Mouse (Mus musculus): ENCODE results near the gene Tesk1. TPM values are rescaled to one million over a fixed set of nuclear protein-coding genes. Genes with fewer than 3 reads are reported as not detected.

Tesk1 gene
- polyA plus RNA-seq, 1 experiment from 2014 or later = 20.9 TPM

GRCm38 (mm10) chr4:43416071-43416490, 25.7 kb upstream of the Tesk1 start:
- no peaks in the 10 kb centered on the region for H3K4me1 ChIP-seq (ENCODE audit: control insufficient read depth, insufficient read depth, low read length)
- H3K4me3 ChIP-seq (replicated peaks; ENCODE audit: low read depth, low read length) = no peak overlapping the region
- H3K27me3 ChIP-seq (ENCODE audit: control insufficient read depth, insufficient read depth, low read length) = no peaks in the 10 kb centered on the region
- 95% methylated on average over 22 of the region's 22 CpGs for WGBS
- H3K27ac ChIP-seq (replicated peaks; ENCODE audit: low read depth, low read length) = no peak overlapping the region
- H3K4me2 ChIP-seq (ENCODE audit: low read length) = no peak overlapping the region
- H3K9ac ChIP-seq (replicated peaks; ENCODE audit: low read length) = no peak overlapping the region
- H3K36me3 ChIP-seq (ENCODE audit: control insufficient read depth, insufficient read depth, low read length) = peaks cover 60% of the 10 kb centered on the region
- no peaks in the 10 kb centered on the region for H3K9me3 ChIP-seq (ENCODE audit: control insufficient read depth, low read length)
- DNase-seq = no peak
- ATAC-seq (ENCODE audit: low FRiP score, low TSS enrichment) = no peak

- H3K36me3 ChIP-seq (ENCODE audit: control insufficient read depth, insufficient read depth, low read length) = peaks cover 74% of the 10 kb centered on the region
- no peak overlapping the region for H3K4me2 ChIP-seq (ENCODE audit: low read length)
- ATAC-seq (ENCODE audit: low FRiP score, low TSS enrichment) = no peak
- no peaks in the 10 kb centered on the region for H3K27me3 ChIP-seq (ENCODE audit: control insufficient read depth, insufficient read depth, low read length)
- WGBS = 72% methylated on average over 16 of the region's 16 CpGs
- H3K9me3 ChIP-seq (ENCODE audit: control insufficient read depth, low read length) = no peaks in the 10 kb centered on the region
- no peak for DNase-seq
- H3K27ac ChIP-seq (replicated peaks; ENCODE audit: low read depth, low read length) = no peak overlapping the region
- H3K4me3 ChIP-seq (replicated peaks; ENCODE audit: low read depth, low read length) = no peak overlapping the region
- H3K9ac ChIP-seq (replicated peaks; ENCODE audit: low read length) = no peak overlapping the region
- no peaks in the 10 kb centered on the region for H3K4me1 ChIP-seq (ENCODE audit: control insufficient read depth, insufficient read depth, low read length)
Measured at GRCm38 (mm10) chr4:43417269-43418062, 24.3 kb upstream of the Tesk1 start.

- peaks cover 78% of the 10 kb centered on the region for H3K36me3 ChIP-seq (ENCODE audit: control insufficient read depth, insufficient read depth, low read length)
- no peaks in the 10 kb centered on the region for H3K9me3 ChIP-seq (ENCODE audit: control insufficient read depth, low read length)
- peaks cover 9% of the 10 kb centered on the region; the same call in 1 of the 2 replicates for H3K27me3 ChIP-seq (ENCODE audit: control insufficient read depth, insufficient read depth, low read length)
- H3K9ac ChIP-seq (replicated peaks; ENCODE audit: low read length) = no peak overlapping the region
- WGBS = 73% methylated on average over 4 of the region's 4 CpGs
- no peak overlapping the region for H3K27ac ChIP-seq (replicated peaks; ENCODE audit: low read depth, low read length)
- DNase-seq (no peak), ATAC-seq (ENCODE audit: low FRiP score, low TSS enrichment) (no peak)
- H3K4me2 ChIP-seq (ENCODE audit: low read length) = no peak overlapping the region
- H3K4me3 ChIP-seq (replicated peaks; ENCODE audit: low read depth, low read length) = no peak overlapping the region
- H3K4me1 ChIP-seq (ENCODE audit: control insufficient read depth, insufficient read depth, low read length) = no peaks in the 10 kb centered on the region
Measured at GRCm38 (mm10) chr4:43418450-43418849, 23.3 kb upstream of the Tesk1 start.

GRCm38 (mm10) chr4:43418973-43419656, 22.6 kb upstream of the Tesk1 start:
- Histone ChIP-seq H3K27me3 (ENCODE audit: control insufficient read depth, insufficient read depth, low read length) (peaks cover 12% of the 10 kb centered on the region; the same call in 1 of the 2 replicates), H3K36me3 (ENCODE audit: control insufficient read depth, insufficient read depth, low read length) (peaks cover 84% of the 10 kb centered on the region)

GRCm38 (mm10) chr4:43419801-43420281, 21.9 kb upstream of the Tesk1 start:
- peaks cover 87% of the 10 kb centered on the region for H3K36me3 ChIP-seq (ENCODE audit: control insufficient read depth, insufficient read depth, low read length)
- DNase-seq = no peak
- WGBS = 78% methylated on average over 9 of the region's 9 CpGs

More at GRCm38 (mm10) chr4:43418973-43419656, 22.6 kb upstream of the Tesk1 start:
- 56% methylated on average over 15 of the region's 15 CpGs for whole genome bisulfite sequencing
- no peak for DNase-seq
- no peak overlapping the region for H3K4me3 ChIP-seq (replicated peaks; ENCODE audit: low read depth, low read length)
- H3K27ac ChIP-seq (replicated peaks; ENCODE audit: low read depth, low read length) = no peak overlapping the region
- no peaks in the 10 kb centered on the region for H3K9me3 ChIP-seq (ENCODE audit: control insufficient read depth, low read length)
- H3K9ac ChIP-seq (replicated peaks; ENCODE audit: low read length) = no peak overlapping the region
- H3K4me2 ChIP-seq (ENCODE audit: low read length) = no peak overlapping the region
- no peak for ATAC-seq (ENCODE audit: low FRiP score, low TSS enrichment)
- H3K4me1 ChIP-seq (ENCODE audit: control insufficient read depth, insufficient read depth, low read length) = no peaks in the 10 kb centered on the region

GRCm38 (mm10) chr4:43420305-43420704, 21.4 kb upstream of the Tesk1 start:
- Histone ChIP-seq H3K4me2 (ENCODE audit: low read length) (no peak overlapping the region), H3K9me3 (ENCODE audit: control insufficient read depth, low read length) (no peaks in the 10 kb centered on the region), H3K27me3 (ENCODE audit: control insufficient read depth, insufficient read depth, low read length) (peaks cover 23% of the 10 kb centered on the region; the same call in 1 of the 2 replicates), H3K27ac (replicated peaks; ENCODE audit: low read depth, low read length) (no peak overlapping the region), H3K36me3 (ENCODE audit: control insufficient read depth, insufficient read depth, low read length) (peaks cover 87% of the 10 kb centered on the region), H3K4me3 (replicated peaks; ENCODE audit: low read depth, low read length) (no peak overlapping the region), H3K9ac (replicated peaks; ENCODE audit: low read length) (no peak overlapping the region), H3K4me1 (ENCODE audit: control insufficient read depth, insufficient read depth, low read length) (no peaks in the 10 kb centered on the region)
- WGBS = 7% methylated on average over 6 of the region's 6 CpGs
- ATAC-seq (ENCODE audit: low FRiP score, low TSS enrichment) (no peak), DNase-seq (peak; percentile 93)

More at GRCm38 (mm10) chr4:43419801-43420281, 21.9 kb upstream of the Tesk1 start:
- peaks cover 18% of the 10 kb centered on the region; the same call in 1 of the 2 replicates for H3K27me3 ChIP-seq (ENCODE audit: control insufficient read depth, insufficient read depth, low read length)
- no peak overlapping the region for H3K4me2 ChIP-seq (ENCODE audit: low read length)
- no peak for ATAC-seq (ENCODE audit: low FRiP score, low TSS enrichment)
- H3K27ac ChIP-seq (replicated peaks; ENCODE audit: low read depth, low read length) = no peak overlapping the region
- H3K9me3 ChIP-seq (ENCODE audit: control insufficient read depth, low read length) = no peaks in the 10 kb centered on the region
- H3K9ac ChIP-seq (replicated peaks; ENCODE audit: low read length) = no peak overlapping the region
- no peaks in the 10 kb centered on the region for H3K4me1 ChIP-seq (ENCODE audit: control insufficient read depth, insufficient read depth, low read length)
- H3K4me3 ChIP-seq (replicated peaks; ENCODE audit: low read depth, low read length) = no peak overlapping the region

- Histone ChIP-seq H3K9ac (replicated peaks; ENCODE audit: low read length) (no peak overlapping the region), H3K9me3 (ENCODE audit: control insufficient read depth, low read length) (no peaks in the 10 kb centered on the region), H3K27me3 (ENCODE audit: control insufficient read depth, insufficient read depth, low read length) (peaks cover 33% of the 10 kb centered on the region; the same call in 1 of the 2 replicates), H3K36me3 (ENCODE audit: control insufficient read depth, insufficient read depth, low read length) (peaks cover 87% of the 10 kb centered on the region), H3K27ac (replicated peaks; ENCODE audit: low read depth, low read length) (no peak overlapping the region), H3K4me3 (replicated peaks; ENCODE audit: low read depth, low read length) (no peak overlapping the region), H3K4me1 (ENCODE audit: control insufficient read depth, insufficient read depth, low read length) (no peaks in the 10 kb centered on the region), H3K4me2 (ENCODE audit: low read length) (no peak overlapping the region)
- no peak for ATAC-seq (ENCODE audit: low FRiP score, low TSS enrichment)
- DNase-seq = no peak
- 77% methylated on average over 28 of the region's 28 CpGs for WGBS
Measured at GRCm38 (mm10) chr4:43421632-43422240, 20.0 kb upstream of the Tesk1 start.

- H3K9ac ChIP-seq (replicated peaks; ENCODE audit: low read length) = no peak overlapping the region
- no peaks in the 10 kb centered on the region for H3K9me3 ChIP-seq (ENCODE audit: control insufficient read depth, low read length)
- H3K4me2 ChIP-seq (ENCODE audit: low read length) = no peak overlapping the region
- H3K36me3 ChIP-seq (ENCODE audit: control insufficient read depth, insufficient read depth, low read length) = peaks cover 83% of the 10 kb centered on the region
- WGBS = 91% methylated on average over 20 of the region's 20 CpGs
- ATAC-seq (ENCODE audit: low FRiP score, low TSS enrichment) = no peak
- no peak overlapping the region for H3K27ac ChIP-seq (replicated peaks; ENCODE audit: low read depth, low read length)
- peaks cover 36% of the 10 kb centered on the region; the same call in 1 of the 2 replicates for H3K27me3 ChIP-seq (ENCODE audit: control insufficient read depth, insufficient read depth, low read length)
- H3K4me1 ChIP-seq (ENCODE audit: control insufficient read depth, insufficient read depth, low read length) = 0 out of 2 replicates have a peak, but pooled peaks cover 6% of the 10 kb centered on the region
- no peak overlapping the region for H3K4me3 ChIP-seq (replicated peaks; ENCODE audit: low read depth, low read length)
- no peak for DNase-seq
Measured at GRCm38 (mm10) chr4:43423267-43423934, 18.3 kb upstream of the Tesk1 start.

Data from midbrain, embryonic 14.5 days (tissue).